Mouse (Mus musculus) liver, postnatal 0 days (tissue): ENCODE data around the gene Vwa5b2.

ENCODE experiments used
- CTCF ChIP-seq: sonication (generic); IDR thresholded peaks from 2 replicates; pipeline ENCODE4 v1.5.1; 2016; ENCODE audit warnings: antibody characterized with exemption, low read depth
- EP300 ChIP-seq: IDR thresholded peaks from 2 replicates; pipeline ENCODE4 v1.6.1; 2016; ENCODE audit warnings: antibody characterized with exemption, low read depth, mild to moderate bottlenecking

DNA sequence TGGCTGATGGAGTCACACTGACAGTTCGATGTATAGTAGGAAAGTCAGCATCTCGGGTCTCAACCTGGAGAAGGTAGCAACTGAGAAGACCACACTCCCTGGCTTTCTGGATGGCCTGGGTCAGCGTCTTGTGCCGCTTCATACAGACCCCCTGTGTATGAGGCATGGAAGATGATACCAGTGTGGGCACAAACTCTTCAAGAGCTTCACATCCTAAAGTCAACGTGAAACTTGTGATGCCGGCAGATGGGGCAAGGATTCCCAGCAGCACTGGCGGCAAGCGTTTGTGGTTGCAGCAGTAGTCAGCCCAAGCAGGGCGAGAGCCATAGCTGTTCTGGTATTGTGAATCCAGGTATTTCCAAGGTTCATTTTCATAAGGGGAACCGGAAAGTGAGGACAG is 43.6 kb upstream of the Vwa5b2 start:
- TF ChIP-seq CTCF (no peak), EP300 (no peak)
